ENCODE assay signal across 13 mouse cellular contexts in the genomic region with DNA sequence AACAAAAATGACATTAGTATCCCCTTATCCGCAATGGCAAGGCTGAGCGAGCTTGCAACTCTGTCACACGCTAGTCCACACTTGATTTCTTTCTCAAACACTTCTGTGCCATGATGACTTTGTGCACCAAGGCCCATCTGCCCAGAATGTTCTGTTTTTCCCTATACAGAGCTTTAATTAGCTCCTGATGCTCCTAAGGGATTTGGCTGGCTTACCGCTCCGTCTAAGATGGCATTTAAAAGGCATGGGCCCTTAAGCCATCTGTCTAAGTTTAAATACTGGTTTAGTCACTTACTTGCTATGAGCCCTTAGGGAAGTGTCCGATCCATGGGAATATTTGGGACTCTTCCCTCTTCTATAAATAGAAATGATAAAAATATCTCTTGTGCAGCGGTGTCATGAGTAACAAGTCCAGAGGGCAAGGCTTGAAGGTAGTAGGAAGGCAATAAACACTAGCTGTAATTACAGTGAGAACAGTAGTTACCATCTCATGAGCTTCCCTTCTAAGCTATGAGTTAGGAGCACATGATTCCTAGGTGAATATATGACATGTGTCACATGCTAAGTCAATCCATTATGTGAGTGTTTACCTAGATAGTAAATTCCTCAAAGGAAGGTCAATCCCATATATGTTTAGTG.
A peak's percentile ranks its signal among the peaks of the same experiment; 100 is the strongest.
DNase-seq lines count a peak whose midpoint lies in the region; ATAC-seq and TF ChIP-seq lines count a peak whose summit lies in the region.
"Had no signal": no experiment of that assay in that cellular context is flagged by ENCODE, and none has a peak within 500 bp of the region (broad histone marks: within the 10 kb centered on the region; RNA-seq: fewer than 3 reads in every experiment).

No protein-coding gene starts in this region.

- H3K27ac ChIP-seq in neural tube, embryonic 15.5 days (replicated peaks) = no peak overlapping the region
- H3K27ac ChIP-seq: hindbrain, embryonic 12.5 days; limb, embryonic 12.5 days had no signal

- 62% methylated on average over 7 of the region's 7 CpGs for WGBS in neural tube, embryonic 15.5 days

- intact Hi-C loops in heart, postnatal 25 days (cut with DNase I) = no loop called here

- in situ Hi-C loops in Patski (cut with MboI; ENCODE audit: low pct_unique_long_range_greater_than_20kb) = no loop called here

- DNase-seq in heart, adult 9 months (ENCODE audit: low spot score in 2 of 2) = peak; percentile 28
- no peak for DNase-seq in heart, postnatal 25 days (ENCODE audit: low spot score)
- DNase-seq in 3T3-L1 (ENCODE audit: low read depth, low spot score) (peak; percentile 3), Patski (ENCODE audit: low read depth, low spot score) (peak; percentile 41)
- peak; percentile 12 for DNase-seq in heart, postnatal 4 days
- DNase-seq in ovary, postnatal 14 days (ENCODE audit: low spot score) = no peak
- DNase-seq: adrenal gland, postnatal 36 days; cerebellum, adult 2 months; lung, adult 18-20 months; thymus, postnatal 4 days had no signal

- CTCF ChIA-PET in Patski (lab: Charles Lee) = interaction anchor here (1.7 kb wide), 1 partner anchor 11 kb away, joined by 3 read pairs; no protein-coding TSS in a partner anchor

- H3K36me3 ChIP-seq in neural tube, embryonic 15.5 days = no peaks in the 10 kb centered on the region
- H3K36me3 ChIP-seq: hindbrain, embryonic 12.5 days; limb, embryonic 12.5 days had no signal

- no peak for TF ChIP-seq CTCF in Patski (IDR thresholded peaks at IDR 0.05)

- no peak overlapping the region for H3K4me3 ChIP-seq in neural tube, embryonic 15.5 days (replicated peaks)
- H3K4me3 ChIP-seq: hindbrain, embryonic 12.5 days; limb, embryonic 12.5 days had no signal

- H3K4me2 ChIP-seq in neural tube, embryonic 15.5 days = no peak overlapping the region
- H3K4me2 ChIP-seq: hindbrain, embryonic 12.5 days; limb, embryonic 12.5 days had no signal

- H3K4me1 ChIP-seq in neural tube, embryonic 15.5 days = no peaks in the 10 kb centered on the region
- H3K4me1 ChIP-seq: hindbrain, embryonic 12.5 days; limb, embryonic 12.5 days had no signal

- no peaks in the 10 kb centered on the region for H3K9me3 ChIP-seq in neural tube, embryonic 15.5 days (replicated peaks)
- H3K9me3 ChIP-seq: hindbrain, embryonic 12.5 days; limb, embryonic 12.5 days had no signal

- H3K9ac ChIP-seq in neural tube, embryonic 15.5 days (replicated peaks) = no peak overlapping the region
- H3K9ac ChIP-seq: hindbrain, embryonic 12.5 days; limb, embryonic 12.5 days had no signal

- peak; percentile 85 for ATAC-seq in Patski
- ATAC-seq in neural tube, embryonic 15.5 days (ENCODE audit: low FRiP score) = no peak

- no peaks in the 10 kb centered on the region for H3K27me3 ChIP-seq in Patski
- no peaks in the 10 kb centered on the region for H3K27me3 ChIP-seq in neural tube, embryonic 15.5 days (replicated peaks)
- H3K27me3 ChIP-seq: hindbrain, embryonic 12.5 days; limb, embryonic 12.5 days had no signal

- POLR2A ChIA-PET in Patski (lab: Charles Lee) = no interaction called here

Comparison
In these comparisons a context has a peak if more than half of its experiments do, and no peak if none do; other contexts are left out.
1. DNase-seq: peak in heart, adult 9 months (2 of 2), 3T3-L1 (single experiment), Patski (single experiment) and heart, postnatal 4 days (single experiment); none in heart, postnatal 25 days (single experiment) and ovary, postnatal 14 days (single experiment).